Mouse (Mus musculus) megakaryocyte, embryonic 14.5 days (primary cell): ENCODE results near the gene Bbof1.

ENCODE experiments used
- FLI1 ChIP-seq: IDR thresholded peaks from 2 replicates; pipeline ENCODE4 v1.6.1; 2012; ENCODE audit warnings: low read length, inconsistent platforms, mixed read lengths
- GATA1 ChIP-seq: IDR thresholded peaks from 3 replicates; pipeline ENCODE4 v1.6.1; 2012; ENCODE audit warnings: mixed read lengths, low read length, inconsistent platforms, borderline replicate concordance

- TF ChIP-seq FLI1, result no peak
- no peak for TF ChIP-seq GATA1
Observed at GRCm38 (mm10) chr12:84388097-84388496, 20.8 kb upstream of the Bbof1 start.
